Mouse (Mus musculus) neural tube, embryonic 13.5 days (tissue): Measurements from ENCODE around the gene Lrmda. TPM values are rescaled to one million over a fixed set of nuclear protein-coding genes. Genes with fewer than 3 reads are reported as not detected.

Experiments used
- ATAC-seq: fragments of 200-750 bp; cut with Nextera tagmentation; 2 replicates; pipeline ENCODE4 v1.8.0; 2017; ENCODE audit warnings: low read depth, mild to moderate bottlenecking, moderate TSS enrichment, moderate library complexity
- H3K27ac ChIP-seq: fragments of 300-500 bp; sonication (generic); replicated peaks from 2 replicates; pipeline ENCODE4 v1.5.1; 2015; ENCODE audit warnings: moderate library complexity, mild to moderate bottlenecking, inconsistent platforms
- H3K27me3 ChIP-seq: fragments of 300-500 bp; sonication (generic); 2 replicates; pipeline ENCODE4 v1.6.1; 2015; ENCODE audit warnings: mild to moderate bottlenecking, inconsistent platforms
- H3K36me3 ChIP-seq: fragments of 300-500 bp; sonication (generic); 2 replicates; pipeline ENCODE4 v1.6.1; 2015; ENCODE audit warnings: mild to moderate bottlenecking, inconsistent platforms
- H3K4me1 ChIP-seq: fragments of 300-500 bp; sonication (generic); replicated peaks from 2 replicates; pipeline ENCODE4 v1.6.1; 2015; ENCODE audit warnings: inconsistent platforms
- H3K4me2 ChIP-seq: fragments of 300-500 bp; sonication (generic); 2 replicates; pipeline ENCODE4 v1.6.1; 2015; ENCODE audit warnings: inconsistent platforms, mild to moderate bottlenecking, moderate library complexity
- H3K4me3 ChIP-seq: fragments of 300-500 bp; sonication (generic); 2 replicates; pipeline ENCODE4 v1.5.1; 2015; ENCODE audit warnings: mild to moderate bottlenecking, inconsistent platforms
- H3K9ac ChIP-seq: fragments of 300-500 bp; sonication (generic); 2 replicates; pipeline ENCODE4 v1.6.1; 2015; ENCODE audit warnings: moderate library complexity, mild to moderate bottlenecking, inconsistent platforms
- H3K9me3 ChIP-seq: fragments of 300-500 bp; sonication (generic); 2 replicates; pipeline ENCODE4 v1.6.1; 2016; ENCODE audit warnings: inconsistent platforms
- WGBS: fragments of 180-500 bp; shearing (Covaris S2); methylation state at CpG from one replicate; pipeline ENCODE4 v1.1.7; 2015; 5-methylcytosine and 5-hydroxymethylcytosine counted together
- polyA plus RNA-seq: library from polyadenylated mRNA; unstranded; fragments of >200 nt; fragmentation: Nextera tagmentation; extraction: Ambion mirVana; gene quantifications from 2 replicates; pipeline ENCODE4 v1.2.1, GENCODE M21; 2015

The Lrmda gene
- polyA plus RNA-seq, 1 experiment from 2014 or later: not detected

DNA sequence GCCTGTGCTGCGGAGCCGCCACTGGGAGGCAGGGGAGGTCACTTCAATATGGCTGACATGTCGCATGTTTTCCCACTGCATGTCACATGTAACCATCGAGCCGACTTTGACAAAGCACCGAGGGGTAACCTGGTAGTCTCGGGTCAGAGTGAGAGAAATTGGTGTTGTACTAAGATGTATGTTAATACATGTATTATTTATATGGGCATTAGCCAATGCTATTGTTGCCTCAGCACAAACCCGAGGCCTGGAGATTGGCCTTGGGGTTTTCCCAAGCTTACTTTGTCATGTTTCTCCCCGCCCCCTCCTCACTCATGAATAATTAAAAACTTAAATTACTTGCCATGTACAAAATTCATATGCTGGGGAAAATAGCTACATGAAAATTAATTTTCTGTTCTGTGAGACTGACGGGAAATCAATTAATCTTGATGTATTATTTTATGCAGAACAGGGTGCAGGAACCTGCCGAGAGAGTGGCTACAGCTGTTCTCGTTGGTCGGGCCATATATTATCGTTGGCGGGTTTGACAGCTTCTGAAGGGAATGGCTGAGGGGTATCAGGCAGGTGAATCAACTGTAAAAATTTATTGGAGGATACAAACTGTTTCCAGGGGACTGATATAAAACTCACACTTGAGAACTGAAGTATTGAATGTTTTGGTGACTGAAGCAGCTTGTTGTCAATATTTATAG lies 265.5 kb downstream of the Lrmda start:
- peaks cover 43% of the 10 kb centered on the region for H3K4me1 ChIP-seq
- H3K4me3 ChIP-seq: no peak overlapping the region
- H3K9me3 ChIP-seq: no peaks in the 10 kb centered on the region
- no peaks in the 10 kb centered on the region; the same call in 1 of the 2 replicates for H3K27me3 ChIP-seq
- no peak for ATAC-seq
- no peak overlapping the region; the same call in 1 of the 2 replicates for H3K27ac ChIP-seq
- H3K36me3 ChIP-seq: no peaks in the 10 kb centered on the region
- 45% methylated on average over 15 of the region's 15 CpGs for WGBS
- H3K4me2 ChIP-seq: no peak overlapping the region
- H3K9ac ChIP-seq: no peak overlapping the region

DNA sequence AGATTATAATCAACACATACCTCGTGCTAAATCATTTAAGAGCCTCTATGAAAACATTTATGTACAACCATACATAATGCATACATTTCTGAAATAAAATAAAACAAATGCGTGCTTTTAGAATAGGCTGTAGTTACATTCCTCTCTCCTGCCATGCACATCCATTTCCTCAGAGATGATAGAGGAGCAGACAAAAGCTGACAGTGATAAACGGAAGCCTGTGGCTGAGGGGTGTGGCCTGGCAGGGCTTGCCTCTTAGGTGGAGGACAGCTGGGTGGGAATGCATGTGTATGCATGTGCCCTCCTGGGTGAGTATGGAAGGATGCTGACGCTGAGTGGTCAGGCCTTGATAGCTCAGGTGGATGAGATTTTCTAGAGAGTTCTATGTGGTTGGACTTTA lies 266.3 kb downstream of the Lrmda start:
- no peak overlapping the region for H3K9ac ChIP-seq
- WGBS: 55% methylated on average over 4 of the region's 4 CpGs

DNA sequence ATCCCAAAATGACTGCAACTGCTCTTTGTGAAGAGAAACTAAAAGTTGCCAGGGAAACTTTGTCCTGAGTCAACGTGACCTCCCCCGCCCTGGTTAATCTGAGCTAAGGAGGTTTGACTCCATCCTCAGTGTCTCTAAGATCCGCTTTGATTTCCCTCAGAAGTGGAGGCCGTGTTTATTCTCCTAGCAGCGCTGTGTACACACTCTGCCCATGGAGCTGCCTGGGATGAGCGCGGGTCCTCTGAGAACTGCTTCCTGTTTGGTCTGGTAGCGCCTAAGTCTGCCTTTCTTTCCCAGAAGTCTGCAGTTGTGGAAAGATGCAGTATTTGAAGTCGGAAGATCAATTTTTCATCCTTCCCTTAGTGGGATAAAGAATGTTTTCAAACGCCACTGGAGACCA lies 268.7 kb downstream of the Lrmda start:
- Histone ChIP-seq H3K4me3 (no peak overlapping the region), H3K4me2 (no peak overlapping the region), H3K27me3 (no peaks in the 10 kb centered on the region; the same call in 1 of the 2 replicates), H3K36me3 (no peaks in the 10 kb centered on the region), H3K27ac (no peak overlapping the region), H3K4me1 (peaks cover 25% of the 10 kb centered on the region), H3K9me3 (no peaks in the 10 kb centered on the region), H3K9ac (no peak overlapping the region)
- WGBS: 68% methylated on average over 10 of the region's 10 CpGs
- ATAC-seq: no peak

More for the DNA sequence above, 266.3 kb downstream of the Lrmda start:
- Histone ChIP-seq H3K27ac (no peak overlapping the region), H3K4me3 (no peak overlapping the region), H3K27me3 (no peaks in the 10 kb centered on the region; the same call in 1 of the 2 replicates), H3K4me1 (peaks cover 41% of the 10 kb centered on the region), H3K9me3 (no peaks in the 10 kb centered on the region), H3K36me3 (no peaks in the 10 kb centered on the region), H3K4me2 (no peak overlapping the region)
- no peak for ATAC-seq

DNA sequence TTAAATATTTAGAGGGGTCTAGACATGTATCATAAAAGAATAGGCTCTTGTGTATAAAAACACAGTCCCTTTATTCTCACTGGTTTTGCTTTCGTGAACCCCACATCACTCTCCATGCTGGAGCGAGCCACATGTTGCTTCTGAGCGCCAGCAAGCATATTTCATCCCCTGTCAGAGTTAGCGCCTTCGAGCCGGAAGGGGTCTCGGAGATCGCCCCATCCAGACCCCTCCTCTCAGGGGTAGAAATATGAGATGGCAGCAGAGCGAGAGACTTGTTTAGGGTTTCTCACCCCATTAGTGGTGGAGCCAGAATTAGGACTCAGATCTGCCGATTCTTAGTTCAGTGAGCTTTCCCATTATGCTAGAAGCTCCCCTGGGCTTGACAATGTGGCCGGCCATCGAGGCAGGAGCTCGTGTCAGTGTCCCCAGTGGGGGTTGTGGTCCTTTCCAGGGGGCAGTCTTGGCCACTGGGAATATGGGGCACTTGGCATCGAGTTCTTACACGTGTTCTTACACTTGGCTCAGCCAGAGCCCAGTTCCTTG lies 269.9 kb downstream of the Lrmda start:
- 54% methylated on average over 15 of the region's 15 CpGs for WGBS
- H3K27ac ChIP-seq: no peak overlapping the region
- no peaks in the 10 kb centered on the region; the same call in 1 of the 2 replicates for H3K27me3 ChIP-seq
- 0 out of 2 replicates have a peak overlapping the region, but pooled peaks have one; percentile 11 for H3K4me2 ChIP-seq
- H3K36me3 ChIP-seq: no peaks in the 10 kb centered on the region
- ATAC-seq: no peak
- H3K4me1 ChIP-seq: peaks cover 21% of the 10 kb centered on the region
- no peaks in the 10 kb centered on the region for H3K9me3 ChIP-seq
- no peak overlapping the region for H3K4me3 ChIP-seq
- H3K9ac ChIP-seq: no peak overlapping the region

DNA sequence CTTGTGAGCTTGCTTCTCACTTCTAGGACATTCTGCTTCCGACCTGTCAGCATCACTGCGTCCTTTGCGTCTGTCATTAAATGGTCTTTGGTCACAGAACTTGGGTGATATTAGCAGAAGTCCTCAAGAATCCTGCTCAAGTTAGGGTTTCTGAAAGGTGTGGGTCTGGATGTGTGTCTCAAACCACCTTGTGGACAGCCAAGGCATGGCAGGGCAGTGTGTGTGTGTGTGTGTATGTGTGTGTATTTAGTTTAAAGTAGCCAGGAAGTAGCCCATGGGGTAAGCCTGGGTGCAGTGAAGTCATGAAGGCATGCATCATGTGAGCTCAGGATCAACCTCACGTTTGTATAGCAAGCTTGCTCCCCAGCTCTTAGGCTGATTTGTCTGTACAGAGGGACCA lies 274.9 kb downstream of the Lrmda start:
- ATAC-seq: no peak
- Histone ChIP-seq H3K9ac (no peak overlapping the region), H3K27ac (no peak overlapping the region), H3K36me3 (no peaks in the 10 kb centered on the region), H3K4me3 (no peak overlapping the region), H3K4me1 (peaks cover 11% of the 10 kb centered on the region), H3K27me3 (no peaks in the 10 kb centered on the region), H3K4me2 (no peak overlapping the region), H3K9me3 (no peaks in the 10 kb centered on the region)
- 90% methylated on average over 4 of the region's 4 CpGs for WGBS

DNA sequence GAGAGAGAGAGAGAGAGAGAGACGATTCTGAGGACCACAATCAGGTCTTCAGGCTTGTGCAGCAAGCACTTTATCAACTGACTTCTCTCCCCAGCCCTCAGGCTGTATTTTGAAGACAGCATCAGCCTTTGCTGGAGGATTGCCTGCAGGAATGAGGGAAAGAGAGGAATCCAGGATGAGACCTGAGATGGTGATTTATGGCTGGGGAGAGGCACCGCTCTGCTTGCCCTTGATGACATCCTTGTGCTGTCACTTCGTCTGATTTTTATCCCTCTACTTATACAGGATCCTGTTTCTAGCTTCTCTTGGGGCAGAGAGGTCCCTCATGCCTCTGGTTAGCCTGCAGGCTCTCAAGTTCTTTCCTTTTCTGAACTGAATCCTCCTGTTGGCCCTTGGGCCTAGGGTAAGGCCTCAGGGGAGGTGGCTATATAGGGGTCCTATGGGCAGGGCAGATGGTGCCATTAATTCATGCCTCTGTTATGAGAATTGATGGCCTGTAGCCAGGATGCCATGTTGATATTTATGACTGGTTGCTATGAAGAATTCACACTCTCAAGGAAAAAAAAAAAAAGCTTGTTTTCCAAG lies 277.2 kb downstream of the Lrmda start:
- H3K4me1 ChIP-seq: peaks cover 5% of the 10 kb centered on the region
- no peak for ATAC-seq
- 33% methylated on average over 3 of the region's 3 CpGs for WGBS

DNA sequence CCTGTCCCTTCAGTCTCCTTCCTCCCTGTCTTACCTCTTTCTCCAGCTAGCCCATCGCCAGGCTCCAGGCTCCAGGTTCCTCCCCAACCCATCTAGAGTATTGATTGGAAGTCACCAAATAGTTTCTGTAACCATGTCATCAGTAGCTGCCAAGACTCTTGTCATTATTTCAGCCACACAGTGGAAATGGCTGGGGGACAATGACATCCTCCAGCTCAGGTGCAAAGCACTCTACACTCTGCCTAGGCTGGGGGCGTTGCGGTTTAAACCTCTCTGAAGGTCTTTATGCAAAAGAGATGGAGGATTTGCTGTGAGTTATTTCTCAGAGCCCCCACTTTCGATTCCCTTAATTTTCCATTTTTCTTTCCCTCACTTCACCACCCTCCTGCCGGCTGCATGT lies 287.2 kb downstream of the Lrmda start:
- Histone ChIP-seq H3K4me1 (peaks cover 23% of the 10 kb centered on the region), H3K27ac (0 out of 2 replicates have a peak overlapping the region, but pooled peaks have one; percentile 33), H3K36me3 (no peaks in the 10 kb centered on the region), H3K4me3 (no peak overlapping the region), H3K27me3 (0 out of 2 replicates have a peak, but pooled peaks cover 7% of the 10 kb centered on the region), H3K9ac (no peak overlapping the region), H3K9me3 (no peaks in the 10 kb centered on the region), H3K4me2 (no peak overlapping the region; the same call in 1 of the 2 replicates)
- WGBS: 50% methylated on average over 5 of the region's 5 CpGs
- ATAC-seq: no peak

More for the DNA sequence above, 277.2 kb downstream of the Lrmda start:
- Histone ChIP-seq H3K27ac (no peak overlapping the region; the same call in 1 of the 2 replicates), H3K27me3 (no peaks in the 10 kb centered on the region), H3K9ac (no peak overlapping the region), H3K9me3 (no peaks in the 10 kb centered on the region), H3K36me3 (no peaks in the 10 kb centered on the region), H3K4me3 (no peak overlapping the region), H3K4me2 (no peak overlapping the region)

DNA sequence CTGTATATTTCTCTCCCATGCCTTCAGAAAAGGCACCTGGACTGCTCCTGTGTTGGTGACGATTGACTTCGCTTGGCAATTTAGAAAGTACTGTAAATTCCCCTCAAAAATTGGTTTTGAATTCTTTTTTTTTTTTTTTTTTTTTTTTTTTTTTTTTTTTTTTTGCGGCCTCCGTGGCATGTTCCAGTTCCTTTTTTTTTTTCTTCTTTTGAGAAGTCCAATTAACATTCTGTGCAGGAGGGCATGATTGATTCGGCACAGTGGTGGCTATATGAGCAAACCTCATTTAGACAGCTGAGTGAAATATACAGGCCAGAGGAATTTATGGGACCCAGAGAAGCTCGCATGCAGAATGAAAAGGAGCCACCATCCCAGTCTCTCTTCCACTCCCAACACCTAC lies 288.5 kb downstream of the Lrmda start:
- ATAC-seq: no peak
- no peak overlapping the region for H3K9ac ChIP-seq

DNA sequence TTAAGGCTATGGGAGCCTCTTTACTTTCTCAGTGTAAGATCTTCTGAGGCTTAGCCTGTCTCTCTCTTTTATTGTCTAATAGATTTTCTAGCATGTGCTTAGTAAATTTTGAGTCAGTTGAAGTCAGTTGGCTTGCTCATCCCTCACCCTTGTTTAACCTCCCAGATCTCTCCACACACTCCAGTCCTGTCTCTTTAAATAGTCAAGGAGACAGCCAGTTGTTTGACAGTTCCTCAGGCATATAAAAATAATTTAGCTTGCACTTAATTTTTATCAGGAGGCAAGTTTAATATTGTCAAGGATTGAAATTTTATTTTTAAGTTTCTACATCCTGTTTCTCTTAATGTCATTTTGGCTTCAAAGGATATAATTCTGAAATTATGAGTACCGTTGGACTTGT lies 303.5 kb downstream of the Lrmda start:
- WGBS: 94% methylated on average over 1 of the region's 1 CpGs
- Histone ChIP-seq H3K27ac (no peak overlapping the region), H3K9ac (no peak overlapping the region), H3K4me3 (no peak overlapping the region), H3K27me3 (no peaks in the 10 kb centered on the region), H3K9me3 (no peaks in the 10 kb centered on the region), H3K4me1 (no peaks in the 10 kb centered on the region), H3K36me3 (no peaks in the 10 kb centered on the region), H3K4me2 (no peak overlapping the region)
- ATAC-seq: no peak

More for the DNA sequence above, 288.5 kb downstream of the Lrmda start:
- Histone ChIP-seq H3K4me3 (no peak overlapping the region), H3K4me1 (peaks cover 23% of the 10 kb centered on the region), H3K27ac (no peak overlapping the region), H3K27me3 (0 out of 2 replicates have a peak, but pooled peaks cover 7% of the 10 kb centered on the region), H3K9me3 (no peaks in the 10 kb centered on the region), H3K36me3 (no peaks in the 10 kb centered on the region), H3K4me2 (no peak overlapping the region)
- WGBS: 25% methylated on average over 6 of the region's 6 CpGs

DNA sequence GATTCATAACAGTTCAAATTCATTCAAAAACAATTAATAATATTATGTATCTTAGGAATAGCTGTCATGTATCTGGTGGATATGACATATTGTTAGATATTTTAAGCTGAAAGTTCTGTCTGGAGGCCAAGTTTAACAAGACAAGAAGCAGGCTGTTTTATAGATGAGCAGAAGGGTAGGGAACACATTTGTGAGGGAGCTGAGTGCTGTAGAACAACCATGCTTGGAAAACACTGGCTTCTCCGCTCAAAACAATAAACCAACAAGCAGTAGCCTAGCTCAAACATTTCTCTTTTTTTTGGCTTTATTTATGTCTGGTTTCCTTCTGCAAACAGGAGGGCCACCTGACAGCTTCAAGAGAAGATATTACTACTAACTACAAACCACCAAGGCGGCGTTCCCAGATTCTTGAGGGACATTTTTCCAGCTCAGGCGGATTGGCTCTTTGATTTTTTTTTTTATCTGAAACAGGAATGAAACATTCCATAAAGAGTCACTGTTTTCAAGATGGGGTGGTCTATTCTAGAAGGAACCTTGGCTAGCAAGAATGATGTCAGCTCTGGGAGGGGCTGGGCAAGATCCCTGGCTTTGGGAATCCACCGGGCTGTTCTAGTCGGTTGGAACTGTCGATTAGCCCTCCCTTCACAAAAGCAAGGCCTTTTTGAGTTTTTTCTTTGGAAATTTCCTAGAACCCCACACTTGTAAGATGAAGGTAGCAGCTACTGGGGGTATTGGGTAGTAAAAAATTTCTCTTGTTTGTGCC lies 304.2 kb downstream of the Lrmda start:
- ATAC-seq: no peak
- Histone ChIP-seq H3K4me3 (no peak overlapping the region), H3K4me2 (no peak overlapping the region), H3K9ac (no peak overlapping the region), H3K9me3 (no peaks in the 10 kb centered on the region), H3K27me3 (no peaks in the 10 kb centered on the region), H3K36me3 (no peaks in the 10 kb centered on the region), H3K4me1 (no peaks in the 10 kb centered on the region), H3K27ac (no peak overlapping the region)
- WGBS: 95% methylated on average over 7 of the region's 7 CpGs

DNA sequence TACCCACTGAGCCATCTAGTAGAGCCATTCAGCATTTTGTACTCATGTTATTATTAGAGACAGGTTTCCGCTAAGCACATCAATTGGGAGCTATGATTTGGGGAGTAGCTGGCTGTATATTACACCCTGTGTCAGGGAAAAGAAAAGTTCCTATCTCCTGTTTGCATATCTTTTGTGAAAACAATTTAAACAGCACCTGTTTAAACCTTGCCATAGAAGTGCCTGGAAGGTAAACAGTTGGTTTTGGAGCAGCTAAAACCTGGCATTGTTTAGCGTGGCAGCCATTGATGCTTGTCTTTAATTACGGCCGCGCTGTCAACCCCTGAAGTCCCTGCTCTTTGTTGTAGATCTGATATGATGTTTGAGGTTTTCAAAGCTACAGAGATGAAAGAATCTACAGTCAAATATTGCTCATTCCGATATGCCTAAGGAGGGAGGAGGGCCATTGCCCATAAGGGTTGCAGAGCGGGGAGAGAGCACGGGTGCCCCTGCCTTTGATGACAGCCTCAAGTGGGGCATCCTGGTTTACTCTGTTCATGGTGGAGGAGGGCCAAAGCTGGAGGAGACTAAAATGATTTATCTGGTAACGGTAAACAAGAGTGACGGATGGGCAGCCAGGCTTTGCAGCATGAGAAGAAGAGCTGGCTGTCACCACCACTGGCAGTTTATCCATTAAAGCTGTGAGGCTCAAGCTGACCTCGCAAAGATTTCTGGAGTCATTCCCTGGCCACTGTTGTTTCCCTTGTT lies 306.9 kb downstream of the Lrmda start:
- no peak overlapping the region for H3K4me3 ChIP-seq
- ATAC-seq: no peak
- H3K4me2 ChIP-seq: no peak overlapping the region
- no peaks in the 10 kb centered on the region for H3K27me3 ChIP-seq
- no peak overlapping the region for H3K9ac ChIP-seq
- no peaks in the 10 kb centered on the region for H3K9me3 ChIP-seq
- 86% methylated on average over 11 of the region's 11 CpGs for WGBS
- no peaks in the 10 kb centered on the region for H3K4me1 ChIP-seq
- H3K27ac ChIP-seq: no peak overlapping the region
- H3K36me3 ChIP-seq: no peaks in the 10 kb centered on the region
